Mouse (Mus musculus): ENCODE measurements around the gene Otulin. TPM values are rescaled to one million over a fixed set of nuclear protein-coding genes. Genes with fewer than 3 reads are reported as not detected.

Gene Otulin
- polyA plus RNA-seq, 1 experiment from 2014 or later: 20.5 TPM

- 73% methylated on average over 4 of the region's 4 CpGs for WGBS
Measured at GRCm38 (mm10) chr15:27535681-27536080, 94.8 kb downstream of the Otulin start.

GRCm38 (mm10) chr15:27533036-27533435, 97.5 kb downstream of the Otulin start:
- no peak overlapping the region for H3K4me2 ChIP-seq
- no peaks in the 10 kb centered on the region for H3K27me3 ChIP-seq (replicated peaks)
- no peak for ATAC-seq (ENCODE audit: low FRiP score)
- H3K4me1 ChIP-seq: peaks cover 2% of the 10 kb centered on the region; the same call in 1 of the 2 replicates
- no peaks in the 10 kb centered on the region for H3K9me3 ChIP-seq (replicated peaks)
- WGBS: 60% methylated on average over 3 of the region's 3 CpGs
- H3K9ac ChIP-seq (replicated peaks): no peak overlapping the region
- no peak overlapping the region for H3K27ac ChIP-seq (replicated peaks)
- no peaks in the 10 kb centered on the region for H3K36me3 ChIP-seq
- H3K4me3 ChIP-seq (replicated peaks): no peak overlapping the region

More at GRCm38 (mm10) chr15:27535681-27536080, 94.8 kb downstream of the Otulin start:
- Histone ChIP-seq H3K4me3 (replicated peaks) (no peak overlapping the region), H3K4me2 (no peak overlapping the region), H3K27me3 (replicated peaks) (no peaks in the 10 kb centered on the region), H3K9me3 (replicated peaks) (no peaks in the 10 kb centered on the region), H3K9ac (replicated peaks) (no peak overlapping the region), H3K36me3 (no peaks in the 10 kb centered on the region), H3K4me1 (peaks cover 11% of the 10 kb centered on the region), H3K27ac (replicated peaks) (no peak overlapping the region)
- no peak for ATAC-seq (ENCODE audit: low FRiP score)

- no peak overlapping the region for H3K4me3 ChIP-seq (replicated peaks)
- no peak overlapping the region for H3K9ac ChIP-seq (replicated peaks)
- H3K4me1 ChIP-seq: peaks cover 7% of the 10 kb centered on the region
- ATAC-seq (ENCODE audit: low FRiP score): no peak
- no peaks in the 10 kb centered on the region for H3K36me3 ChIP-seq
- H3K27me3 ChIP-seq (replicated peaks): no peaks in the 10 kb centered on the region
- H3K27ac ChIP-seq (replicated peaks): no peak overlapping the region
- 49% methylated on average over 4 of the region's 4 CpGs for WGBS
- H3K9me3 ChIP-seq (replicated peaks): no peaks in the 10 kb centered on the region
- H3K4me2 ChIP-seq: no peak overlapping the region
Measured at GRCm38 (mm10) chr15:27530023-27530422, 100.5 kb downstream of the Otulin start.

GRCm38 (mm10) chr15:27528896-27529295, 101.6 kb downstream of the Otulin start:
- Histone ChIP-seq H3K36me3 (no peaks in the 10 kb centered on the region), H3K4me3 (replicated peaks) (no peak overlapping the region), H3K9ac (replicated peaks) (no peak overlapping the region), H3K4me1 (peaks cover 18% of the 10 kb centered on the region), H3K27me3 (replicated peaks) (no peaks in the 10 kb centered on the region), H3K9me3 (replicated peaks) (no peaks in the 10 kb centered on the region), H3K27ac (replicated peaks) (no peak overlapping the region), H3K4me2 (no peak overlapping the region)
- WGBS: 85% methylated on average over 4 of the region's 4 CpGs
- no peak for ATAC-seq (ENCODE audit: low FRiP score)

- Histone ChIP-seq H3K4me1 (peaks cover 18% of the 10 kb centered on the region), H3K9ac (replicated peaks) (no peak overlapping the region), H3K27me3 (replicated peaks) (no peaks in the 10 kb centered on the region), H3K27ac (replicated peaks) (0 out of 2 replicates have a peak overlapping the region, but pooled peaks have one; percentile 34), H3K36me3 (no peaks in the 10 kb centered on the region), H3K4me2 (no peak overlapping the region), H3K4me3 (replicated peaks) (no peak overlapping the region), H3K9me3 (replicated peaks) (no peaks in the 10 kb centered on the region)
- 73% methylated on average over 12 of the region's 12 CpGs for WGBS
- 0 out of 2 replicates have a peak, but pooled peaks have one; percentile 18 for ATAC-seq (ENCODE audit: low FRiP score)
Measured at GRCm38 (mm10) chr15:27525233-27526005, 105.1 kb downstream of the Otulin start.

GRCm38 (mm10) chr15:27519857-27520256, 110.6 kb downstream of the Otulin start:
- Histone ChIP-seq H3K36me3 (no peaks in the 10 kb centered on the region), H3K4me2 (no peak overlapping the region), H3K27ac (replicated peaks) (no peak overlapping the region), H3K4me1 (peaks cover 23% of the 10 kb centered on the region), H3K4me3 (replicated peaks) (no peak overlapping the region), H3K9ac (replicated peaks) (no peak overlapping the region), H3K9me3 (replicated peaks) (no peaks in the 10 kb centered on the region), H3K27me3 (replicated peaks) (no peaks in the 10 kb centered on the region)
- 95% methylated on average over 7 of the region's 7 CpGs for WGBS
- no peak for ATAC-seq (ENCODE audit: low FRiP score)

- Histone ChIP-seq H3K9ac (replicated peaks) (no peak overlapping the region), H3K4me3 (replicated peaks) (no peak overlapping the region), H3K36me3 (no peaks in the 10 kb centered on the region), H3K27me3 (replicated peaks) (no peaks in the 10 kb centered on the region), H3K4me1 (peaks cover 20% of the 10 kb centered on the region), H3K9me3 (replicated peaks) (no peaks in the 10 kb centered on the region), H3K4me2 (no peak overlapping the region), H3K27ac (replicated peaks) (no peak overlapping the region)
- no peak for ATAC-seq (ENCODE audit: low FRiP score)
- WGBS: 80% methylated on average over 8 of the region's 8 CpGs
Measured at GRCm38 (mm10) chr15:27518026-27518425, 112.5 kb downstream of the Otulin start.

GRCm38 (mm10) chr15:27516927-27517326, 113.6 kb downstream of the Otulin start:
- H3K4me2 ChIP-seq: no peak overlapping the region
- WGBS: 10% methylated on average over 1 of the region's 1 CpGs
- H3K36me3 ChIP-seq: no peaks in the 10 kb centered on the region
- 0 out of 2 replicates have a peak overlapping the region, but pooled peaks have one; percentile 14 for H3K27ac ChIP-seq (replicated peaks)
- H3K4me1 ChIP-seq: peaks cover 22% of the 10 kb centered on the region
- no peak for ATAC-seq (ENCODE audit: low FRiP score)
- no peak overlapping the region for H3K9ac ChIP-seq (replicated peaks)
- H3K4me3 ChIP-seq (replicated peaks): no peak overlapping the region
- no peaks in the 10 kb centered on the region for H3K27me3 ChIP-seq (replicated peaks)
- no peaks in the 10 kb centered on the region for H3K9me3 ChIP-seq (replicated peaks)

GRCm38 (mm10) chr15:27508982-27509381, 121.5 kb downstream of the Otulin start:
- Histone ChIP-seq H3K27ac (replicated peaks) (no peak overlapping the region), H3K9ac (replicated peaks) (no peak overlapping the region), H3K4me3 (replicated peaks) (no peak overlapping the region), H3K4me2 (no peak overlapping the region), H3K4me1 (peaks cover 10% of the 10 kb centered on the region), H3K9me3 (replicated peaks) (no peaks in the 10 kb centered on the region), H3K27me3 (replicated peaks) (no peaks in the 10 kb centered on the region), H3K36me3 (no peaks in the 10 kb centered on the region)
- 93% methylated on average over 17 of the region's 17 CpGs for WGBS
- no peak for ATAC-seq (ENCODE audit: low FRiP score)

GRCm38 (mm10) chr15:27508169-27508568, 122.3 kb downstream of the Otulin start:
- 86% methylated on average over 7 of the region's 7 CpGs for WGBS
- H3K9me3 ChIP-seq (replicated peaks): no peaks in the 10 kb centered on the region
- H3K4me2 ChIP-seq: no peak overlapping the region

GRCm38 (mm10) chr15:27506893-27507596, 123.4 kb downstream of the Otulin start:
- H3K9me3 ChIP-seq (replicated peaks): no peaks in the 10 kb centered on the region
- no peak for ATAC-seq (ENCODE audit: low FRiP score)
- H3K4me3 ChIP-seq (replicated peaks): no peak overlapping the region
- H3K27me3 ChIP-seq (replicated peaks): no peaks in the 10 kb centered on the region
- WGBS: 94% methylated on average over 15 of the region's 15 CpGs
- H3K36me3 ChIP-seq: no peaks in the 10 kb centered on the region
- H3K4me1 ChIP-seq: peaks cover 18% of the 10 kb centered on the region
- no peak overlapping the region for H3K4me2 ChIP-seq
- no peak overlapping the region for H3K27ac ChIP-seq (replicated peaks)
- H3K9ac ChIP-seq (replicated peaks): no peak overlapping the region

More at GRCm38 (mm10) chr15:27508169-27508568, 122.3 kb downstream of the Otulin start:
- Histone ChIP-seq H3K4me1 (peaks cover 14% of the 10 kb centered on the region), H3K27me3 (replicated peaks) (no peaks in the 10 kb centered on the region), H3K9ac (replicated peaks) (no peak overlapping the region), H3K36me3 (no peaks in the 10 kb centered on the region), H3K4me3 (replicated peaks) (no peak overlapping the region), H3K27ac (replicated peaks) (no peak overlapping the region)
- ATAC-seq (ENCODE audit: low FRiP score): no peak
